Mouse (Mus musculus) forebrain, embryonic 12.5 days (tissue): Measurements from ENCODE around the gene Dcakd. TPM values are rescaled to one million over a fixed set of nuclear protein-coding genes. Genes with fewer than 3 reads are reported as not detected.

Source experiments
- ATAC-seq: fragments of 200-750 bp; cut with Nextera tagmentation; 2 replicates; pipeline ENCODE4 v1.8.0; 2017; ENCODE audit warnings: moderate TSS enrichment; ENCODE audit not compliant: low FRiP score
- H3K27ac ChIP-seq: fragments of 300-500 bp; sonication (generic); 2 replicates; pipeline ENCODE4 v1.5.1; 2016; ENCODE audit warnings: mild to moderate bottlenecking
- H3K27me3 ChIP-seq: fragments of 300-500 bp; sonication (generic); 2 replicates; pipeline ENCODE4 v1.6.1; 2016; ENCODE audit warnings: mild to moderate bottlenecking
- H3K36me3 ChIP-seq: fragments of 300-500 bp; sonication (generic); replicated peaks from 2 replicates; pipeline ENCODE4 v1.6.1; 2016; ENCODE audit warnings: mild to moderate bottlenecking
- H3K4me1 ChIP-seq: fragments of 300-500 bp; sonication (generic); 2 replicates; pipeline ENCODE4 v1.6.1; 2016
- H3K4me2 ChIP-seq: fragments of 300-500 bp; sonication (generic); 2 replicates; pipeline ENCODE4 v1.6.1; 2016; ENCODE audit warnings: mild to moderate bottlenecking, moderate library complexity
- H3K4me3 ChIP-seq: fragments of 300-500 bp; sonication (generic); replicated peaks from 2 replicates; pipeline ENCODE4 v1.5.1; 2016; ENCODE audit warnings: mild to moderate bottlenecking
- H3K9ac ChIP-seq: fragments of 300-500 bp; sonication (generic); 2 replicates; pipeline ENCODE4 v1.6.1; 2016; ENCODE audit warnings: mild to moderate bottlenecking
- H3K9me3 ChIP-seq: fragments of 300-500 bp; sonication (generic); 2 replicates; pipeline ENCODE4 v1.6.1; 2016
- WGBS: fragments of 180-500 bp; shearing (Covaris S2); methylation state at CpG from one replicate; pipeline ENCODE4 v1.1.7; 2016; 5-methylcytosine and 5-hydroxymethylcytosine counted together
- polyA plus RNA-seq: library from polyadenylated mRNA; unstranded; fragments of >200 nt; fragmentation: Nextera tagmentation; extraction: Ambion mirVana; gene quantifications from 2 replicates; pipeline ENCODE4 v1.2.1, GENCODE M21; 2016

The Dcakd gene
- polyA plus RNA-seq, 1 experiment from 2014 or later: 190 TPM

GRCm38 (mm10) chr11:103038037-103038436 is 9.9 kb upstream of the Dcakd start:
- ATAC-seq: no peak
- Histone ChIP-seq H3K36me3 (peaks cover 18% of the 10 kb centered on the region), H3K9me3 (no peaks in the 10 kb centered on the region), H3K9ac (no peak overlapping the region), H3K27me3 (no peaks in the 10 kb centered on the region), H3K4me3 (no peak overlapping the region), H3K27ac (no peak overlapping the region), H3K4me2 (no peak overlapping the region), H3K4me1 (no peaks in the 10 kb centered on the region)
- 85% methylated on average over 6 of the region's 6 CpGs for WGBS

DNA sequence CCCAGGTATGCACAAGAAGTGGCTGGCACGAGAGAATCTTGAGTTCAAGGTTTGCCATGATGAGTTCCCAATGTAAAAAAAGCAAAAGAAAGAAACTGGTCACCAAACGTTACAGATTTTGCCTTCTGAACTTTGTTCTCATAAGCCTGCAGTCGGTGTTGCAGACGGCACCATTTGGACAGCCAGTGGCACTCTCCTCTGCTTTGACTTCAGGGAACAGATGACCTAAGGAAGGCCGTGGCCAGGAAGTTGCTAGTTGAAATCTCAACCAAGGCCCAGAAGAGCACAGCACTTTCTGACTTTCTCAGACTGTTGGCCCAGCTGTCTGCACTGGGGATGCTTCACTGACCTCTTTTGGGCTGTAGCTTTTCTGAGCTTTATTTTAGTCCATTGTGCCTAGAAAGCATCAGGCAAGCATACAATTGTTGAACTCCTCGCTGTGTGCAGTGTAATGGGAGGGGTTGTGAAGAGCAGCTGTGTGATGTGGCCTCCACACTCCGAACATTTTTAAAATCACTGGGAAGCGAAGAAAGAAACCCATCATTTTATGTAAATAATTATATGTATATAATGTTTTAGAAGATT is 8.8 kb upstream of the Dcakd start:
- Histone ChIP-seq H3K36me3 (peaks cover 18% of the 10 kb centered on the region), H3K4me1 (no peaks in the 10 kb centered on the region), H3K27ac (no peak overlapping the region), H3K4me2 (no peak overlapping the region), H3K27me3 (no peaks in the 10 kb centered on the region), H3K9ac (no peak overlapping the region), H3K9me3 (no peaks in the 10 kb centered on the region), H3K4me3 (no peak overlapping the region)
- no peak for ATAC-seq
- WGBS: 88% methylated on average over 8 of the region's 8 CpGs

GRCm38 (mm10) chr11:103035007-103035406 is 6.9 kb upstream of the Dcakd start:
- WGBS: 89% methylated on average over 6 of the region's 6 CpGs
- Histone ChIP-seq H3K9ac (no peak overlapping the region), H3K9me3 (no peaks in the 10 kb centered on the region), H3K36me3 (peaks cover 23% of the 10 kb centered on the region), H3K4me3 (no peak overlapping the region), H3K4me2 (no peak overlapping the region), H3K27me3 (no peaks in the 10 kb centered on the region), H3K27ac (no peak overlapping the region), H3K4me1 (peaks cover 6% of the 10 kb centered on the region)
- no peak for ATAC-seq

DNA sequence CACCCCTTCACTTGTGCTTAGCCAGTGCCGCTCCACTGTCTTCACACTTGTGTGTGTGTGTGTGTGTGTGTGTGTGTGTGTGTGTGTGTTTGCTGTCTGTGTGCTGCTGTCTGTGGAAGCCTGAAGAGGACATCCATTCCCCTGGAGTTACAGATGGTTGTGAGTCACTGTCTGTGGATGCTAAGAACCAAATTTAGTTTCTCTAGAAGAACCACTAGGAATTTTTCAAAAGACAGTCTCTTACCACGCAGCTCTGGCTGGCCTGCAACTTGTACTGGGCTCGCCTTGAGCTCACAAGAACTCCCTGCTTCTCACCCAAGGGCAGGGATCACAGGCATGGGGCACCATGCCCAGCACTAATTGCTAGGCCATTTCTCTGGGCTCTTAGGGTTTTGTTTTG is 4.9 kb upstream of the Dcakd start:
- no peak overlapping the region for H3K9ac ChIP-seq
- H3K4me1 ChIP-seq: peaks cover 18% of the 10 kb centered on the region
- H3K36me3 ChIP-seq: peaks cover 16% of the 10 kb centered on the region
- H3K9me3 ChIP-seq: no peaks in the 10 kb centered on the region
- H3K27ac ChIP-seq: no peak overlapping the region
- H3K27me3 ChIP-seq: no peaks in the 10 kb centered on the region
- ATAC-seq: no peak
- H3K4me2 ChIP-seq: no peak overlapping the region
- 94% methylated on average over 3 of the region's 3 CpGs for WGBS
- H3K4me3 ChIP-seq: no peak overlapping the region

GRCm38 (mm10) chr11:103027570-103028175 is 460 bp downstream of the Dcakd start:
- H3K36me3 ChIP-seq: peaks cover 16% of the 10 kb centered on the region
- H3K9ac ChIP-seq: peak overlapping the region; percentile 65
- peak overlapping the region; percentile 62 for H3K4me3 ChIP-seq
- no peaks in the 10 kb centered on the region for H3K9me3 ChIP-seq
- peaks cover 30% of the 10 kb centered on the region for H3K4me1 ChIP-seq
- 18% methylated on average over 8 of the region's 8 CpGs for WGBS
- peak overlapping the region; percentile 65; the same call in 1 of the 2 replicates for H3K27ac ChIP-seq
- peak; percentile 30 for ATAC-seq
- peak overlapping the region; percentile 70 for H3K4me2 ChIP-seq
- H3K27me3 ChIP-seq: no peaks in the 10 kb centered on the region

DNA sequence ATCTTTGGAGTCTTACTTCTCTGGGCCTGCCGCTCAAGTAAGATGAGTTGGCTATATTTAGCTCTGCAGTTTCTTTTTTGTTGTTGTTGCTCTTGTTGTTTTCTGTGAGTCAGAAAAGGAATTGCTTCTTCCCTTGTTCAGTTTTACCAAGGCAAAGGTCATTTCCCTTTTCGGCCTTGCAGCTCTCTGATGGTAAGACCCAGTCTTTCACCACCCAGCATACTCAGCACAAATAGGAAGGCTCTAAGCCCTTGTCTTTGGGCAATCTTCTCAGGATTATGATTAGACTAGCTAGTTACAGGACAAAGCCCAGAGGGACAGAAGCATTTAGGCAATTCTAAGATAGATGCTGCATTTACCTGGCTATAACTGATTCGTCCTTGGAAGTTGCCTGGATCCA is 1.2 kb downstream of the Dcakd start:
- H3K27ac ChIP-seq: 0 out of 2 replicates have a peak overlapping the region, but pooled peaks have one; percentile 19
- no peaks in the 10 kb centered on the region for H3K27me3 ChIP-seq
- no peak overlapping the region for H3K4me3 ChIP-seq
- H3K4me2 ChIP-seq: no peak overlapping the region
- no peaks in the 10 kb centered on the region for H3K9me3 ChIP-seq
- peak overlapping the region; percentile 65; the same call in 1 of the 2 replicates for H3K9ac ChIP-seq
- WGBS: 89% methylated on average over 3 of the region's 3 CpGs
- no peak for ATAC-seq
- H3K36me3 ChIP-seq: peaks cover 12% of the 10 kb centered on the region
- peaks cover 30% of the 10 kb centered on the region for H3K4me1 ChIP-seq

- Histone ChIP-seq H3K9me3 (no peaks in the 10 kb centered on the region), H3K4me2 (no peak overlapping the region), H3K4me3 (no peak overlapping the region), H3K4me1 (peaks cover 14% of the 10 kb centered on the region), H3K27ac (no peak overlapping the region), H3K36me3 (peaks cover 11% of the 10 kb centered on the region; the same call in 1 of the 2 replicates), H3K27me3 (no peaks in the 10 kb centered on the region), H3K9ac (no peak overlapping the region)
- ATAC-seq: no peak
- 92% methylated on average over 3 of the region's 3 CpGs for WGBS
Observed at GRCm38 (mm10) chr11:103023974-103024373, 4.2 kb downstream of the Dcakd start.

DNA sequence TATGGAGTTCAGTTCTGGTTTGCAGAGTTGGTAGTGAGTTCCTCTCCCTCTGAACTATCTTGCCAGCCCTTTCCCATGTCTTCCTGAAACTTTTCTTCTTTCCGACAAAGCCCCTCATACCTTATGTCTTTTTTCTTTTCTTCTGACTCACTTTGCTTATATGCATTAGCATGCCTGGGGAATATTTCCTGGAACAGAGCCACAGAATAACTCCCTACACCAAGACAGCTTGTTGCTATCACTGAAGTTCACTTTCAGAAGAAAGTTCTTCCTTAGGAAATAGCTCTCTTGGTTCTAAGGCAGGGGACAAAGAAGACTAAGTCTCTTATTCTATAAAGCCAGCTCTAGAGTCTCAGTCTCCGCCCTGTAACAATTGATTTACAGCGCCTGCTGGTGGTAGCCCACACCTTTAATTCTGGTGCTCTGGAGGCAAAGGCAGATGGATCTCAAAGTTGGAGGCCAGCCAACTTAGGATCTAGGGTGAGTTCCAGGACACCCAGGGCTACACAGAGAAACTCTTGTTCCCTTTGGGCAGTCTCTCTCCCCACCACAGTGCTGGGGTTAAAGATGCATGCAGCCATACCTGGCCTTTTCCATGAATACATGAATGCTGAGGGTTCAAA is 7.3 kb downstream of the Dcakd start:
- H3K4me1 ChIP-seq: peaks cover 6% of the 10 kb centered on the region
- H3K9me3 ChIP-seq: no peaks in the 10 kb centered on the region
- no peak overlapping the region for H3K27ac ChIP-seq
- H3K27me3 ChIP-seq: no peaks in the 10 kb centered on the region
- H3K9ac ChIP-seq: no peak overlapping the region
- no peak for ATAC-seq
- 80% methylated on average over 3 of the region's 3 CpGs for WGBS
- no peak overlapping the region for H3K4me3 ChIP-seq
- no peak overlapping the region for H3K4me2 ChIP-seq
- H3K36me3 ChIP-seq: peaks cover 11% of the 10 kb centered on the region; the same call in 1 of the 2 replicates

DNA sequence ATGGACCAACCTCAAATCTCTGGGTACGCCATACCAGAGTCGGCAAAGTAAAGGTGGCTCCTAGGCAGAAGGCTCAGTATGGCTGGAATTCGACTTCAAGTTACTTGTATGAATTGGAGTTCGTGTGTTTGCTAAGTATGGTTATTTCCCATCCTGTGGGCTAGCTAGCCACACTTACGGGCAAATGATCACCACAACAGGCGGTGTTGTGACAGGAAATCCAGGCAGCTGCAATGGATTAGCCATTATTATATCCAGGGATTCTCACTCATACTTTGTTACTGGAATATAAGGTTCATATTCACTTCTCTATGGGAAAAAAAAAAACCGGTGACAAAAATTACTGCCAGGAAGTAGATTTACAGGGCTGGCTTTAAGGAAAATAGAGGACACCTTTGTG is 8.8 kb downstream of the Dcakd start:
- 88% methylated on average over 7 of the region's 7 CpGs for WGBS
- Histone ChIP-seq H3K36me3 (0 out of 2 replicates have a peak, but pooled peaks cover 5% of the 10 kb centered on the region), H3K27ac (no peak overlapping the region), H3K4me3 (no peak overlapping the region), H3K27me3 (no peaks in the 10 kb centered on the region), H3K4me2 (no peak overlapping the region), H3K9ac (no peak overlapping the region), H3K9me3 (no peaks in the 10 kb centered on the region), H3K4me1 (peaks cover 18% of the 10 kb centered on the region)
- ATAC-seq: no peak

DNA sequence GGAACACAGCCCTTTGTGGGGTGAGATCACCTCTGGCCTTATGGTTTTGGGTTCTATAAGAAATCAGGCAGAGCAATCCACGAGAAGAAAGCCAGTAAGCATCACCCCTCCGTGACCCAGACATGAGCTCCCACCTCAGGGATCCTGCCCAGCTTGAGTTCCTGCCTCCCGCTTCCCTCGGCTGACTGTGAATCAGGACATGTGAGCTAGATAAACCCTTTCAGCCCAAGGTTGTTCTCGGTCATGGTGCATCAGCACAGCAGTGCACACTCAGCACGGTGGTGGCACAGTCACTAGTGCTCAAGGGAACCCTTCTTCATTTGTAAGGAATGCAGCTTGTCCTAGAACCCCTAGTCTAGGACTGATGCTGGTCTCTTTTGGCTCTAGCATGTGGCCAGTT is 9.3 kb downstream of the Dcakd start:
- Histone ChIP-seq H3K27me3 (no peaks in the 10 kb centered on the region), H3K4me3 (no peak overlapping the region), H3K9me3 (no peaks in the 10 kb centered on the region), H3K4me1 (peaks cover 18% of the 10 kb centered on the region), H3K27ac (no peak overlapping the region), H3K4me2 (no peak overlapping the region), H3K36me3 (0 out of 2 replicates have a peak, but pooled peaks cover 5% of the 10 kb centered on the region), H3K9ac (no peak overlapping the region)
- WGBS: 82% methylated on average over 6 of the region's 6 CpGs
- no peak for ATAC-seq

DNA sequence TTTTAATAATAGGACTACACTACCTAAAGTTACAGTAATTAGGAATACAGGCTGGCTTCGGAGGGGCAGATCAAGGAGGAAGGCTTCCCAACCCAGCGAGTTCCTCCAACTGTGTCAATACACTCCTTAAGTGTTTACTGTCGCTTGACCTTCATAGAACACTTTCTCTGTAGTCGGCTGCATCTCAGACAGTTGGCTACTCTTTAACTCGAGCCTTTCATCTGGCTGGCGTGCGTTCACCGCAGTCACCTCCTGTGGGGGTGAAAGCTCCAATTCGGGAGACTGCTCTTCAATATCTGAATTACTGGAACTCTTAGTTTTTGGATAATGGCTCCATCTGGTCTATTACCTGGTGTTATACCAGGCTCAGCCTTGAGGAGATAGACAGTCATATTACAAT is 10.5 kb downstream of the Dcakd start:
- H3K4me2 ChIP-seq: no peak overlapping the region
- no peak overlapping the region for H3K9ac ChIP-seq
- peaks cover 16% of the 10 kb centered on the region for H3K36me3 ChIP-seq
- 80% methylated on average over 9 of the region's 9 CpGs for WGBS
- H3K27ac ChIP-seq: no peak overlapping the region
- H3K9me3 ChIP-seq: no peaks in the 10 kb centered on the region
- peaks cover 18% of the 10 kb centered on the region for H3K4me1 ChIP-seq
- no peaks in the 10 kb centered on the region for H3K27me3 ChIP-seq
- ATAC-seq: no peak
- H3K4me3 ChIP-seq: no peak overlapping the region

- Histone ChIP-seq H3K9me3 (no peaks in the 10 kb centered on the region), H3K27me3 (no peaks in the 10 kb centered on the region), H3K4me2 (peak overlapping the region; percentile 81), H3K4me3 (peak overlapping the region; percentile 66), H3K27ac (peak overlapping the region; percentile 94), H3K36me3 (peaks cover 22% of the 10 kb centered on the region), H3K4me1 (peaks cover 18% of the 10 kb centered on the region), H3K9ac (peak overlapping the region; percentile 81)
- under 1% methylated on average over 30 of the region's 41 CpGs for WGBS
- ATAC-seq: peak; percentile 99
Observed at GRCm38 (mm10) chr11:103016930-103017329, 11.2 kb downstream of the Dcakd start.
